Mouse (Mus musculus): Measurements from ENCODE around the gene Surf2. TPM values are rescaled to one million over a fixed set of nuclear protein-coding genes. Genes with fewer than 3 reads are reported as not detected.

Gene Surf2
- polyA plus RNA-seq, 1 experiment from 2014 or later: 38.5 TPM

GRCm38 (mm10) chr2:26902467-26903220 lies 13.5 kb upstream of the Surf2 start, which contains the start of gene Surf6:
Gene Surf6, minus strand, starts transcription at chr2:26902879.
- Histone ChIP-seq H3K4me1 (replicated peaks; ENCODE audit: control insufficient read depth, insufficient read depth, low read length) (peaks cover 21% of the 10 kb centered on the region), H3K36me3 (ENCODE audit: control insufficient read depth, insufficient read depth, low read length) (peaks cover 58% of the 10 kb centered on the region), H3K27me3 (replicated peaks; ENCODE audit: control insufficient read depth, insufficient read depth, low read length) (no peaks in the 10 kb centered on the region), H3K9ac (ENCODE audit: low read length) (peak within 1 kb of the TSS; percentile 75), H3K4me3 (ENCODE audit: low read depth, low read length) (peak within 1 kb of the TSS; percentile 93), H3K4me2 (ENCODE audit: low read length) (peak within 1 kb of the TSS; percentile 82), H3K27ac (ENCODE audit: low read depth) (peak within 1 kb of the TSS; percentile 85), H3K9me3 (ENCODE audit: control insufficient read depth, low read length) (no peaks in the 10 kb centered on the region)
- DNase-seq (ENCODE audit: low spot score): peak; percentile 91
- under 1% methylated on average over 41 of the region's 41 CpGs for WGBS
- peak; percentile 93 for ATAC-seq (replicated peaks; ENCODE audit: low FRiP score, low TSS enrichment, low read depth)

- peak overlapping the region; percentile 85 for H3K27ac ChIP-seq (ENCODE audit: low read depth)
- DNase-seq (ENCODE audit: low spot score) (no peak), ATAC-seq (replicated peaks; ENCODE audit: low FRiP score, low TSS enrichment, low read depth) (no peak)
- peaks cover 21% of the 10 kb centered on the region for H3K4me1 ChIP-seq (replicated peaks; ENCODE audit: control insufficient read depth, insufficient read depth, low read length)
- peak overlapping the region; percentile 82 for H3K4me2 ChIP-seq (ENCODE audit: low read length)
- H3K9ac ChIP-seq (ENCODE audit: low read length): peak overlapping the region; percentile 75
- no peaks in the 10 kb centered on the region for H3K9me3 ChIP-seq (ENCODE audit: control insufficient read depth, low read length)
- peaks cover 58% of the 10 kb centered on the region for H3K36me3 ChIP-seq (ENCODE audit: control insufficient read depth, insufficient read depth, low read length)
- H3K27me3 ChIP-seq (replicated peaks; ENCODE audit: control insufficient read depth, insufficient read depth, low read length): no peaks in the 10 kb centered on the region
- WGBS: 6% methylated on average over 7 of the region's 7 CpGs
- H3K4me3 ChIP-seq (ENCODE audit: low read depth, low read length): peak overlapping the region; percentile 93
Observed at GRCm38 (mm10) chr2:26903311-26903710, 12.9 kb upstream of the Surf2 start.

GRCm38 (mm10) chr2:26905936-26906335 lies 10.2 kb upstream of the Surf2 start:
- Histone ChIP-seq H3K27ac (ENCODE audit: low read depth) (no peak overlapping the region), H3K4me3 (ENCODE audit: low read depth, low read length) (no peak overlapping the region), H3K9me3 (ENCODE audit: control insufficient read depth, low read length) (no peaks in the 10 kb centered on the region), H3K9ac (ENCODE audit: low read length) (no peak overlapping the region), H3K36me3 (ENCODE audit: control insufficient read depth, insufficient read depth, low read length) (peaks cover 41% of the 10 kb centered on the region), H3K4me1 (replicated peaks; ENCODE audit: control insufficient read depth, insufficient read depth, low read length) (peaks cover 32% of the 10 kb centered on the region), H3K27me3 (replicated peaks; ENCODE audit: control insufficient read depth, insufficient read depth, low read length) (no peaks in the 10 kb centered on the region), H3K4me2 (ENCODE audit: low read length) (no peak overlapping the region)
- DNase-seq (ENCODE audit: low spot score) (no peak), ATAC-seq (replicated peaks; ENCODE audit: low FRiP score, low TSS enrichment, low read depth) (no peak)
- WGBS: 76% methylated on average over 2 of the region's 2 CpGs

- WGBS: 97% methylated on average over 3 of the region's 3 CpGs
- DNase-seq (ENCODE audit: low spot score): no peak
Observed at GRCm38 (mm10) chr2:26906431-26906830, 9.7 kb upstream of the Surf2 start.

GRCm38 (mm10) chr2:26907109-26907508 lies 9.1 kb upstream of the Surf2 start:
- no peaks in the 10 kb centered on the region for H3K27me3 ChIP-seq (replicated peaks; ENCODE audit: control insufficient read depth, insufficient read depth, low read length)
- DNase-seq (ENCODE audit: low spot score) (peak; percentile 78), ATAC-seq (replicated peaks; ENCODE audit: low FRiP score, low TSS enrichment, low read depth) (no peak)
- no peak overlapping the region for H3K9ac ChIP-seq (ENCODE audit: low read length)
- no peak overlapping the region for H3K27ac ChIP-seq (ENCODE audit: low read depth)
- no peaks in the 10 kb centered on the region for H3K9me3 ChIP-seq (ENCODE audit: control insufficient read depth, low read length)
- 63% methylated on average over 4 of the region's 4 CpGs for WGBS
- no peak overlapping the region for H3K4me2 ChIP-seq (ENCODE audit: low read length)
- no peak overlapping the region for H3K4me3 ChIP-seq (ENCODE audit: low read depth, low read length)
- H3K4me1 ChIP-seq (replicated peaks; ENCODE audit: control insufficient read depth, insufficient read depth, low read length): peaks cover 26% of the 10 kb centered on the region
- peaks cover 50% of the 10 kb centered on the region for H3K36me3 ChIP-seq (ENCODE audit: control insufficient read depth, insufficient read depth, low read length)

More at GRCm38 (mm10) chr2:26906431-26906830, 9.7 kb upstream of the Surf2 start:
- no peaks in the 10 kb centered on the region for H3K9me3 ChIP-seq (ENCODE audit: control insufficient read depth, low read length)
- peaks cover 43% of the 10 kb centered on the region for H3K36me3 ChIP-seq (ENCODE audit: control insufficient read depth, insufficient read depth, low read length)
- no peak overlapping the region for H3K4me2 ChIP-seq (ENCODE audit: low read length)
- no peaks in the 10 kb centered on the region for H3K27me3 ChIP-seq (replicated peaks; ENCODE audit: control insufficient read depth, insufficient read depth, low read length)
- no peak for ATAC-seq (replicated peaks; ENCODE audit: low FRiP score, low TSS enrichment, low read depth)
- H3K9ac ChIP-seq (ENCODE audit: low read length): no peak overlapping the region
- no peak overlapping the region for H3K4me3 ChIP-seq (ENCODE audit: low read depth, low read length)
- H3K4me1 ChIP-seq (replicated peaks; ENCODE audit: control insufficient read depth, insufficient read depth, low read length): peaks cover 27% of the 10 kb centered on the region
- H3K27ac ChIP-seq (ENCODE audit: low read depth): no peak overlapping the region

GRCm38 (mm10) chr2:26908710-26909386 lies 7.3 kb upstream of the Surf2 start:
- Histone ChIP-seq H3K4me3 (ENCODE audit: low read depth, low read length) (peak overlapping the region; percentile 98), H3K4me1 (replicated peaks; ENCODE audit: control insufficient read depth, insufficient read depth, low read length) (peaks cover 22% of the 10 kb centered on the region), H3K27ac (ENCODE audit: low read depth) (no peak overlapping the region), H3K9ac (ENCODE audit: low read length) (peak overlapping the region; percentile 84; the same call in 1 of the 2 replicates), H3K4me2 (ENCODE audit: low read length) (peak overlapping the region; percentile 77), H3K36me3 (ENCODE audit: control insufficient read depth, insufficient read depth, low read length) (peaks cover 67% of the 10 kb centered on the region), H3K9me3 (ENCODE audit: control insufficient read depth, low read length) (no peaks in the 10 kb centered on the region), H3K27me3 (replicated peaks; ENCODE audit: control insufficient read depth, insufficient read depth, low read length) (no peaks in the 10 kb centered on the region)
- DNase-seq (ENCODE audit: low spot score): no peak
- 72% methylated on average over 18 of the region's 18 CpGs for WGBS
- no peak for ATAC-seq (replicated peaks; ENCODE audit: low FRiP score, low TSS enrichment, low read depth)

- ATAC-seq (replicated peaks; ENCODE audit: low FRiP score, low TSS enrichment, low read depth) (no peak), DNase-seq (ENCODE audit: low spot score) (no peak)
- H3K27ac ChIP-seq (ENCODE audit: low read depth): 0 out of 2 replicates have a peak overlapping the region, but pooled peaks have one; percentile 88
- peaks cover 71% of the 10 kb centered on the region for H3K36me3 ChIP-seq (ENCODE audit: control insufficient read depth, insufficient read depth, low read length)
- peak overlapping the region; percentile 77 for H3K4me2 ChIP-seq (ENCODE audit: low read length)
- H3K4me1 ChIP-seq (replicated peaks; ENCODE audit: control insufficient read depth, insufficient read depth, low read length): peaks cover 19% of the 10 kb centered on the region
- no peaks in the 10 kb centered on the region for H3K27me3 ChIP-seq (replicated peaks; ENCODE audit: control insufficient read depth, insufficient read depth, low read length)
- peak overlapping the region; percentile 98 for H3K4me3 ChIP-seq (ENCODE audit: low read depth, low read length)
- peak overlapping the region; percentile 84 for H3K9ac ChIP-seq (ENCODE audit: low read length)
- H3K9me3 ChIP-seq (ENCODE audit: control insufficient read depth, low read length): no peaks in the 10 kb centered on the region
Observed at GRCm38 (mm10) chr2:26909387-26909784, 6.8 kb upstream of the Surf2 start.

GRCm38 (mm10) chr2:26910124-26910993 lies 5.8 kb upstream of the Surf2 start, which contains the start of the genes Med22 and Rpl7a:
Gene Med22, minus strand, starts transcription at chr2:26910677.
Gene Rpl7a, plus strand, starts transcription at chr2:26910764.
- WGBS: under 1% methylated on average over 71 of the region's 74 CpGs
- peak; percentile 91 for ATAC-seq (replicated peaks; ENCODE audit: low FRiP score, low TSS enrichment, low read depth)
- peak within 1 kb of the TSS; percentile 88 for H3K27ac ChIP-seq (ENCODE audit: low read depth)

More at GRCm38 (mm10) chr2:26910124-26910993, 5.8 kb upstream of the Surf2 start, which contains the start of the genes Med22 and Rpl7a:
- no peaks in the 10 kb centered on the region for H3K9me3 ChIP-seq (ENCODE audit: control insufficient read depth, low read length)
- H3K4me3 ChIP-seq (ENCODE audit: low read depth, low read length): peak within 1 kb of the TSS; percentile 98
- no peaks in the 10 kb centered on the region for H3K27me3 ChIP-seq (replicated peaks; ENCODE audit: control insufficient read depth, insufficient read depth, low read length)
- peaks cover 23% of the 10 kb centered on the region for H3K4me1 ChIP-seq (replicated peaks; ENCODE audit: control insufficient read depth, insufficient read depth, low read length)
- H3K4me2 ChIP-seq (ENCODE audit: low read length): peak within 1 kb of the TSS; percentile 100
- peaks cover 64% of the 10 kb centered on the region for H3K36me3 ChIP-seq (ENCODE audit: control insufficient read depth, insufficient read depth, low read length)
- DNase-seq (ENCODE audit: low spot score): peak; percentile 100
- peak within 1 kb of the TSS; percentile 96 for H3K9ac ChIP-seq (ENCODE audit: low read length)

All from intestine, embryonic 14.5 days (tissue).